Mouse (Mus musculus) heart, postnatal 0 days (tissue): ENCODE measurements around the gene Col11a2.

Experiments used
- CTCF ChIP-seq: IDR thresholded peaks from 2 replicates; pipeline ENCODE4 v1.5.1; 2016; ENCODE audit warnings: antibody characterized with exemption, control low read depth, low read depth
- EP300 ChIP-seq: IDR thresholded peaks from 2 replicates; pipeline ENCODE4 v1.6.1; 2016; ENCODE audit warnings: antibody characterized with exemption, low read depth

GRCm38 (mm10) chr17:34034064-34034463 is 5.2 kb upstream of the Col11a2 start:
- TF ChIP-seq EP300, result no peak
- TF ChIP-seq CTCF, result peak; percentile 57
